Mouse (Mus musculus) stomach, embryonic 14.5 days (tissue): ENCODE measurements at regions not wholly inside any gene's neighbourhood (a gene's known extent, or its start where the extent isn't known, plus 50 kb on each side); places are given as distances from the start of the nearest gene placed in this dataset.
"Not testable (repeated sequence)": the region's sequence is repeated elsewhere in the genome, so short reads cannot be mapped to it uniquely, and the experiment has no call there.

Experiments
- ATAC-seq: fragments of 200-750 bp; cut with Nextera tagmentation; 2 replicates; pipeline ENCODE4 v1.8.0; 2017; ENCODE audit warnings: low read depth, moderate TSS enrichment; ENCODE audit not compliant: insufficient number of reproducible peaks, insufficient read depth, low FRiP score
- H3K27ac ChIP-seq: fragments of 300-500 bp; sonication (generic); 2 replicates; pipeline ENCODE4 v1.5.1; 2014; ENCODE audit warnings: mild to moderate bottlenecking, low read length, moderate library complexity, mixed read lengths
- H3K27me3 ChIP-seq: fragments of 300-500 bp; sonication (generic); 2 replicates; pipeline ENCODE4 v1.6.1; 2014; ENCODE audit warnings: low read length, control low read depth, mixed read lengths; ENCODE audit not compliant: control insufficient read depth, insufficient read depth
- H3K36me3 ChIP-seq: fragments of 300-500 bp; sonication (generic); 2 replicates; pipeline ENCODE4 v1.6.1; 2014; ENCODE audit warnings: mild to moderate bottlenecking, control low read depth, low read length, moderate library complexity, mixed read lengths; ENCODE audit not compliant: control insufficient read depth, insufficient read depth
- H3K4me1 ChIP-seq: fragments of 300-500 bp; sonication (generic); 2 replicates; pipeline ENCODE4 v1.6.1; 2014; ENCODE audit warnings: low read length, control low read depth, mixed read lengths; ENCODE audit not compliant: control insufficient read depth, insufficient read depth
- H3K4me2 ChIP-seq: fragments of 300-500 bp; sonication (generic); replicated peaks from 2 replicates; pipeline ENCODE4 v1.6.1; 2014; ENCODE audit warnings: low read depth, low read length, control low read depth
- H3K4me3 ChIP-seq: fragments of 300-500 bp; sonication (generic); 2 replicates; pipeline ENCODE4 v1.5.1; 2014; ENCODE audit warnings: low read depth, low read length, control low read depth
- H3K9ac ChIP-seq: fragments of 300-500 bp; sonication (generic); replicated peaks from 2 replicates; pipeline ENCODE4 v1.6.1; 2014; ENCODE audit warnings: low read depth, mild to moderate bottlenecking, control low read depth, low read length, moderate library complexity, mixed read lengths
- H3K9me3 ChIP-seq: fragments of 300-500 bp; sonication (generic); 2 replicates; pipeline ENCODE4 v1.6.1; 2016; ENCODE audit warnings: low read depth, low read length, control low read depth; ENCODE audit not compliant: control insufficient read depth
- WGBS: fragments of 180-500 bp; shearing (Covaris S2); extraction: QIAGEN DNeasy Blood & Tissue Kit; methylation state at CpG from one replicate; pipeline ENCODE4 v1.1.7; 2014; 5-methylcytosine and 5-hydroxymethylcytosine counted together

GRCm38 (mm10) chr14:53190931-53191330, 695.4 kb upstream of the Olfr1507 start:
- H3K36me3 ChIP-seq, H3K9ac ChIP-seq, H3K4me1 ChIP-seq, H3K9me3 ChIP-seq, H3K4me3 ChIP-seq, H3K27ac ChIP-seq, H3K27me3 ChIP-seq, ATAC-seq, H3K4me2 ChIP-seq: not testable (repeated sequence)
- WGBS: no CpG with 5 or more reads among the region's 3 CpGs

GRCm38 (mm10) chr14:53174099-53174498, 678.5 kb upstream of the Olfr1507 start:
- H3K4me3 ChIP-seq, ATAC-seq, H3K27ac ChIP-seq, H3K4me2 ChIP-seq, H3K9me3 ChIP-seq, H3K36me3 ChIP-seq, H3K9ac ChIP-seq, H3K4me1 ChIP-seq, H3K27me3 ChIP-seq: not testable (repeated sequence)

GRCm38 (mm10) chr14:53166327-53166726, 670.8 kb upstream of the Olfr1507 start:
- H3K27ac ChIP-seq, H3K9ac ChIP-seq, H3K4me3 ChIP-seq, H3K36me3 ChIP-seq, H3K4me1 ChIP-seq, H3K9me3 ChIP-seq, H3K27me3 ChIP-seq, H3K4me2 ChIP-seq, ATAC-seq: not testable (repeated sequence)
- no CpG with 5 or more reads among the region's 2 CpGs for WGBS

- not testable (repeated sequence) for H3K36me3 ChIP-seq, ATAC-seq, H3K27ac ChIP-seq, H3K9me3 ChIP-seq, H3K4me2 ChIP-seq, H3K4me1 ChIP-seq, H3K27me3 ChIP-seq, H3K4me3 ChIP-seq, H3K9ac ChIP-seq
- no CpG with 5 or more reads among the region's 2 CpGs for WGBS
These were observed 663.5 kb upstream of the Olfr1507 start for GRCm38 (mm10) chr14:53159012-53159411.

GRCm38 (mm10) chr14:53134783-53135182, 639.2 kb upstream of the Olfr1507 start:
- not testable (repeated sequence) for H3K4me2 ChIP-seq, H3K4me3 ChIP-seq, H3K36me3 ChIP-seq, H3K4me1 ChIP-seq, H3K27me3 ChIP-seq, H3K27ac ChIP-seq, H3K9ac ChIP-seq, H3K9me3 ChIP-seq
- ATAC-seq: peak; percentile 58; the same call in 1 of the 2 replicates

GRCm38 (mm10) chr14:53132390-53132789, 636.8 kb upstream of the Olfr1507 start:
- not testable (repeated sequence) for H3K9me3 ChIP-seq, H3K4me3 ChIP-seq, H3K27me3 ChIP-seq, H3K4me1 ChIP-seq, H3K4me2 ChIP-seq, ATAC-seq, H3K9ac ChIP-seq, H3K36me3 ChIP-seq, H3K27ac ChIP-seq
- WGBS: 19% methylated on average over 6 of the region's 6 CpGs

- 7% methylated on average over 2 of the region's 3 CpGs for WGBS
- H3K4me1 ChIP-seq, H3K36me3 ChIP-seq, H3K9ac ChIP-seq, H3K4me2 ChIP-seq, ATAC-seq, H3K27me3 ChIP-seq, H3K9me3 ChIP-seq, H3K4me3 ChIP-seq, H3K27ac ChIP-seq: not testable (repeated sequence)
These were observed 626.2 kb upstream of the Olfr1507 start for GRCm38 (mm10) chr14:53121704-53122103.

GRCm38 (mm10) chr14:53109732-53110131, 614.2 kb upstream of the Olfr1507 start:
- not testable (repeated sequence) for H3K9ac ChIP-seq, H3K27me3 ChIP-seq, H3K4me3 ChIP-seq, H3K4me1 ChIP-seq, H3K27ac ChIP-seq, H3K9me3 ChIP-seq, H3K4me2 ChIP-seq, H3K36me3 ChIP-seq, ATAC-seq
- WGBS: 79% methylated on average over 3 of the region's 3 CpGs

- not testable (repeated sequence) for H3K4me2 ChIP-seq, H3K27me3 ChIP-seq, H3K4me1 ChIP-seq, H3K4me3 ChIP-seq, ATAC-seq, H3K36me3 ChIP-seq, H3K27ac ChIP-seq, H3K9me3 ChIP-seq, H3K9ac ChIP-seq
- WGBS: 24% methylated on average over 5 of the region's 5 CpGs
These were observed 605.8 kb upstream of the Olfr1507 start for GRCm38 (mm10) chr14:53101362-53101761.
